Mouse (Mus musculus): ENCODE measurements around the gene 4932438H23Rik.

DNA sequence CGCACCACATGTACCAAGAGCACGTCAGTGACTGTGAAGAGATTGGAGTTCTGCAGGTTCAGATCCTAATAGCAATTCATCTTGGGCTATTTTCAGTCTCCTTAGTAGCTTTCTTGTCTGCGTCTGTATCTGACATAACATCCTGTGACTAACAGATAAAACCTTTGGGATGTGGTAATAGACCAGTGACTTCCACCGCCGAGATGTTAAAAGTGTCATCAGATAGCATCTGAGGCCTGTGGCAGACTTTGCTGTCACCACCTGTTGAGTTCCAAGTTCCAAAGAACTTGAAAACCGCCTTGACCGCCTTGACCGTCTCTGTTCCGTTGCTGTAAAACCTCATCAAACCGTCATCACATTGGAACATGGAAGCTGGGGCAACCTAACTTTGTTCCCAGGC, 31.1 kb downstream of the 4932438H23Rik start:
- TF ChIP-seq GATA1 (IDR thresholded peaks at IDR 0.05; ENCODE audit: borderline replicate concordance, low read length) (no peak), CTCF (IDR thresholded peaks at IDR 0.05; ENCODE audit: low read depth, low read length) (no peak)
